Mouse (Mus musculus) cortical plate, adult 2 months (tissue): ENCODE measurements around the gene Syngr1. TPM values are rescaled to one million over a fixed set of nuclear protein-coding genes. Genes with fewer than 3 reads are reported as not detected.
"Not testable (repeated sequence)": the region's sequence is repeated elsewhere in the genome, so short reads cannot be mapped to it uniquely, and the experiment has no call there.

Experiments
- H3K27ac ChIP-seq: fragments of 200-500 bp; 2 replicates; pipeline ENCODE4 v1.5.1; 2012; ENCODE audit warnings: low read length, control low read depth, inconsistent platforms; ENCODE audit not compliant: insufficient read depth
- H3K4me1 ChIP-seq: fragments of 200-500 bp; 2 replicates; pipeline ENCODE4 v1.6.1; 2011; ENCODE audit warnings: low read length; ENCODE audit not compliant: control insufficient read depth, insufficient read depth
- H3K4me3 ChIP-seq: fragments of 200-500 bp; 2 replicates; pipeline ENCODE4 v1.5.1; 2011; ENCODE audit warnings: mild to moderate bottlenecking, low read length, control low read depth; ENCODE audit not compliant: insufficient read depth
- CTCF ChIP-seq: fragments of 200-500 bp; IDR thresholded peaks from 2 replicates; pipeline ENCODE4 v1.5.1; 2011; ENCODE audit warnings: mild to moderate bottlenecking, control low read depth, low read length; ENCODE audit not compliant: insufficient read depth; ENCODE audit errors: extremely low read depth
- POLR2A ChIP-seq: fragments of 200-500 bp; IDR thresholded peaks from 2 replicates; pipeline ENCODE4 v1.6.1; 2011; ENCODE audit warnings: mild to moderate bottlenecking, low read length, control low read depth; ENCODE audit not compliant: insufficient read depth; ENCODE audit errors: extremely low read depth
- polyA plus RNA-seq: library from polyadenylated mRNA; depleted of rRNA; stranded (reverse); fragments of >200 nt; gene quantifications from 2 replicates; pipeline ENCODE4 v1.2.3, GENCODE M21; 2012

Gene Syngr1
- polyA plus RNA-seq, 1 experiment = 372 TPM

GRCm38 (mm10) chr15:80107575-80107974 is 16.4 kb downstream of the Syngr1 start:
- TF ChIP-seq CTCF (no peak), POLR2A (no peak)
- Histone ChIP-seq H3K27ac (peak overlapping the region; percentile 51; the same call in 1 of the 2 replicates), H3K4me1 (peaks cover 6% of the 10 kb centered on the region), H3K4me3 (no peak overlapping the region)

GRCm38 (mm10) chr15:80111436-80111835 is 20.3 kb downstream of the Syngr1 start:
- H3K27ac ChIP-seq = no peak overlapping the region
- TF ChIP-seq CTCF (no peak), POLR2A (no peak)
- no peak overlapping the region for H3K4me3 ChIP-seq
- peaks cover 3% of the 10 kb centered on the region for H3K4me1 ChIP-seq

- H3K27ac ChIP-seq = no peak overlapping the region
- no peak for TF ChIP-seq POLR2A
- TF ChIP-seq CTCF = no peak
Measured at GRCm38 (mm10) chr15:80112499-80112898, 21.4 kb downstream of the Syngr1 start.

GRCm38 (mm10) chr15:80114414-80114813 is 23.3 kb downstream of the Syngr1 start:
- no peaks in the 10 kb centered on the region for H3K4me1 ChIP-seq
- no peak for TF ChIP-seq CTCF
- no peak for TF ChIP-seq POLR2A
- no peak overlapping the region for H3K27ac ChIP-seq
- H3K4me3 ChIP-seq = no peak overlapping the region

More at GRCm38 (mm10) chr15:80112499-80112898, 21.4 kb downstream of the Syngr1 start:
- Histone ChIP-seq H3K4me3 (no peak overlapping the region), H3K4me1 (no peaks in the 10 kb centered on the region)

GRCm38 (mm10) chr15:80115256-80115655 is 24.1 kb downstream of the Syngr1 start:
- TF ChIP-seq CTCF (no peak), POLR2A (no peak)
- H3K4me3 ChIP-seq = no peak overlapping the region
- no peaks in the 10 kb centered on the region for H3K4me1 ChIP-seq
- no peak overlapping the region for H3K27ac ChIP-seq

- Histone ChIP-seq H3K4me3 (no peak overlapping the region), H3K4me1 (no peaks in the 10 kb centered on the region), H3K27ac (no peak overlapping the region)
- TF ChIP-seq CTCF (no peak), POLR2A (no peak)
Measured at GRCm38 (mm10) chr15:80115866-80116794, 25.0 kb downstream of the Syngr1 start.

- Histone ChIP-seq H3K27ac (no peak overlapping the region), H3K4me1 (no peaks in the 10 kb centered on the region)
- TF ChIP-seq POLR2A (no peak), CTCF (no peak)
Measured at GRCm38 (mm10) chr15:80117154-80117553, 26.0 kb downstream of the Syngr1 start.

GRCm38 (mm10) chr15:80119076-80119475 is 27.9 kb downstream of the Syngr1 start:
- H3K27ac ChIP-seq = no peak overlapping the region
- H3K4me1 ChIP-seq = no peaks in the 10 kb centered on the region
- TF ChIP-seq POLR2A (no peak), CTCF (no peak)
- H3K4me3 ChIP-seq = no peak overlapping the region

More at GRCm38 (mm10) chr15:80117154-80117553, 26.0 kb downstream of the Syngr1 start:
- no peak overlapping the region for H3K4me3 ChIP-seq

- TF ChIP-seq POLR2A = no peak
- TF ChIP-seq CTCF = no peak
Measured at GRCm38 (mm10) chr15:80121721-80122325, 30.7 kb downstream of the Syngr1 start.

GRCm38 (mm10) chr15:80122431-80122830 is 31.3 kb downstream of the Syngr1 start:
- H3K4me1 ChIP-seq, H3K4me3 ChIP-seq, H3K27ac ChIP-seq: not testable (repeated sequence)

More at GRCm38 (mm10) chr15:80121721-80122325, 30.7 kb downstream of the Syngr1 start:
- no peak overlapping the region for H3K4me3 ChIP-seq
- no peak overlapping the region for H3K27ac ChIP-seq
- H3K4me1 ChIP-seq = no peaks in the 10 kb centered on the region
